Mouse (Mus musculus): ENCODE data around the gene Ache. TPM values are rescaled to one million over a fixed set of nuclear protein-coding genes. Genes with fewer than 3 reads are reported as not detected.
A peak's percentile ranks its signal among the peaks of the same experiment; 100 is the strongest.
"Not testable (repeated sequence)": the region's sequence is repeated elsewhere in the genome, so short reads cannot be mapped to it uniquely, and the experiment has no call there.

The Ache gene
- polyA plus RNA-seq (2015; fragmentation: Nextera tagmentation; extraction: Ambion mirVana) = 19.0 and 24.0 TPM in 2 replicates

DNA sequence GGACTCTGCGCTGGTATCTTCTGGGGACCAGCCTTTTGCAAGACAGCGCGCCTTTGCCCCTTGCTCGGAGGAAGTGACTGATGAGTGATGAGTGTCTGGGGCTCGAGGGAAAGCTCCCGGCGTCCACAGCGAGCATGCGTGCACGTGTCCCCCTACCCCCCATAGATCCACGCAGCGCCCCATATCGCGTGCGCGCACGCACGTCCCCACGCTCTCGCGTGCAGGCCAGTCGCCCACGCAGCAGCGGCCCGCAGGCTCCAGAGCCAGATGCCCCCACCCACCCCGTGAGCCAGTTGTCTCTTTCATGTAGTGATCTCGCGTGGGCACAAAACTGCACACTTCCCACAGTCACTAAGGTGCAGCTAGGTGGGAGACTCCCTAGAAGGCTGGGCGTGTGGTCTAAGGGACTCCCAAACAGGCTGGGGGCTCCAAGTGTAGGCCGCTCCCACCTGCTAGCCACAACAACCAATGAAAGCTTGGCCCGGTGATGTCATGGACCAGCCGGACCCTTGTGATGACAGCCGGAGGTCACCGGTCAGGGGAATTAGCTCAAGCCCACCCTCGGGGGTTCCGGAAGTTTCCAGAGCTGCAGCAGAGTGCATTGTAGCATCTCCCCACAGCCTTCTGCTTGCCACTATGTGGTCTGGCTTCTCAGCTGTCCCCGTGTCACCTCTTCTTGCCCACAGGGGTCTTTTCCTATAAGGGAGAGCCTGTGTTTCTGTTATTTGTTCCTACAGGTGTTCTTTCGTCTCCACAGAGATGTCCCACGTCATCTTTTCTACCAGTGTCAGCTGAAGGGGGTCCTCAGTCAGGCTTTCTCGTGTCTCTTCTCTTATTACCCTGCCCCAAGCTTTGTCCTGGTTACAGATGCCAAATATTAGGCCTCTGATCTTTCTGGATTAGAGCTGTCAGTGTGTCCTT is at the start of gene Ache:
TSS of gene Ache (plus strand) at position 488 of the 921 bp plus-strand sequence.
- H3K27me3 ChIP-seq = peaks cover 46% of the 10 kb centered on the region
- peaks cover 25% of the 10 kb centered on the region for H3K4me1 ChIP-seq
- 1% methylated on average over 39 of the region's 40 CpGs for WGBS

DNA sequence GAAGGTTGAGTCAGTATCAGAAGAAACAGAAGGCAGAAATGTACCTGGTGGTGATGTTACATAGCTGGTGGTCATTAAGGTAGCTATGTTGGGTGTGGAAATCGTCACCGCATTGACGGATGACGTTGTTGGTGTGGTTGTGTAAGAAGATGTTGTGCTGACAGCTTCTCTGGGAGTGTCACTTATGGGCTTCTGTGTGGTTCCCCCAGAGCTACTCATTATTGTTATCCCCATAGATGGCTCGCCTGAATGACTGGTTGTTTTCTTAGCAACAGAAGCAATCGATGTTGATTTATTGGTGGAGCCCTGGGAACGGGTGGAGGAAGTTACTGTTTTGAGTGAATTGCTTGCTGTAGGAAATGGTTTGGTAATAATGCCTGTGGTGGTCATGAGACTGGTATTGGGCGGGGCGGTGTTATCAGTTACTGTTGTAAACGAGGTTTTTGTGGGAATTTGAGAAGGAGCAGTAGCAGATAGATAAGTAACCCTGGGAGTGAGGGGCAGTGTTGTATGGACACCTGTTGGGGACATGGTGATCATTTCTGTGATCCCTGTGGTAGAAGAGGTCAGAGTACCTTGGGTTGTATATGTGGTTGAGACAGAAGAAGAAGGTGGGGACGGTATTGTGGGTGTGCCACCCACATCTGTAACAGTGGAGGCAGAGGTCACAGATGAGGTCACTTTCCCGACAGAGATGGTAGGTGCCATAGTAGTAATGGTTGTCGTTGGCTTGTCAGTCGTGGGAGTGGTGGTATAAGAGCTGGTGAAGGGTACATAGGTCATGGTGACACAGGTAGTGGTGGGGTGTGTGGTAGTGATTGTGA is 23.2 kb upstream of the Ache start:
- Histone ChIP-seq H3K9me3 (replicated peaks) (no peaks in the 10 kb centered on the region), H3K4me2 (replicated peaks) (no peak overlapping the region), H3K27me3 (no peaks in the 10 kb centered on the region; the same call in 1 of the 2 replicates), H3K4me3 (replicated peaks) (no peak overlapping the region), H3K36me3 (no peaks in the 10 kb centered on the region), H3K4me1 (no peaks in the 10 kb centered on the region), H3K9ac (no peak overlapping the region), H3K27ac (replicated peaks) (no peak overlapping the region)
- ATAC-seq (ENCODE audit: insufficient number of reproducible peaks, low FRiP score, low TSS enrichment, low read depth) = no peak
- WGBS = 83% methylated on average over 14 of the region's 14 CpGs

More for the DNA sequence above, at the start of gene Ache:
- no peaks in the 10 kb centered on the region for H3K9me3 ChIP-seq (replicated peaks)
- peak within 1 kb of the TSS; percentile 43 for H3K4me3 ChIP-seq (replicated peaks)
- H3K36me3 ChIP-seq = no peaks in the 10 kb centered on the region
- ATAC-seq (ENCODE audit: insufficient number of reproducible peaks, low FRiP score, low TSS enrichment, low read depth) = peak; percentile 10; the same call in 1 of the 2 replicates
- no peak within 1 kb of the TSS for H3K27ac ChIP-seq (replicated peaks)
- peak within 1 kb of the TSS; percentile 85 for H3K4me2 ChIP-seq (replicated peaks)
- peak within 1 kb of the TSS; percentile 2 for H3K9ac ChIP-seq

DNA sequence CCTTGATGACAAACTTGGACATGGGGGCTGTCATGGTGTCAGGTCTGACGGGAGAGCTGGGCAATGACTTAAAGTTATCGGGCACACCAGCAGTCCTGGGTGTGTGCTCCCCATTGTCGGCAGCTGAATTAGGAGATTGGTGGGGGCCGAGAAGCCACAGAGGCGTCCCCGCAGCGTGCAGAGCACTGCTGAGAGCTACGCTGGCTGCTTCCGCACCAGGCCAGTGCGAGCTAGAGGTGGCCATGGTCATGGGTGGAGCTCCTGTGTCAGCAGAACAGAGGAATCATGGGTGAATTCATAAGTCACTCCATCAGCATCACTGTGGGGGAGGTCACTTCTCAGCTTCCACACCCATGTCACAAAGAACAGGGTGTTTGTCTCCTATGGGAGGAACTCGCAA is 22.5 kb upstream of the Ache start:
- ATAC-seq (ENCODE audit: insufficient number of reproducible peaks, low FRiP score, low TSS enrichment, low read depth) = no peak
- no peak overlapping the region for H3K9ac ChIP-seq
- H3K4me1 ChIP-seq = no peaks in the 10 kb centered on the region
- no peaks in the 10 kb centered on the region for H3K36me3 ChIP-seq
- WGBS = 88% methylated on average over 11 of the region's 11 CpGs
- no peaks in the 10 kb centered on the region; the same call in 1 of the 2 replicates for H3K27me3 ChIP-seq
- no peaks in the 10 kb centered on the region for H3K9me3 ChIP-seq (replicated peaks)
- no peak overlapping the region for H3K4me2 ChIP-seq (replicated peaks)
- no peak overlapping the region for H3K27ac ChIP-seq (replicated peaks)
- no peak overlapping the region for H3K4me3 ChIP-seq (replicated peaks)

DNA sequence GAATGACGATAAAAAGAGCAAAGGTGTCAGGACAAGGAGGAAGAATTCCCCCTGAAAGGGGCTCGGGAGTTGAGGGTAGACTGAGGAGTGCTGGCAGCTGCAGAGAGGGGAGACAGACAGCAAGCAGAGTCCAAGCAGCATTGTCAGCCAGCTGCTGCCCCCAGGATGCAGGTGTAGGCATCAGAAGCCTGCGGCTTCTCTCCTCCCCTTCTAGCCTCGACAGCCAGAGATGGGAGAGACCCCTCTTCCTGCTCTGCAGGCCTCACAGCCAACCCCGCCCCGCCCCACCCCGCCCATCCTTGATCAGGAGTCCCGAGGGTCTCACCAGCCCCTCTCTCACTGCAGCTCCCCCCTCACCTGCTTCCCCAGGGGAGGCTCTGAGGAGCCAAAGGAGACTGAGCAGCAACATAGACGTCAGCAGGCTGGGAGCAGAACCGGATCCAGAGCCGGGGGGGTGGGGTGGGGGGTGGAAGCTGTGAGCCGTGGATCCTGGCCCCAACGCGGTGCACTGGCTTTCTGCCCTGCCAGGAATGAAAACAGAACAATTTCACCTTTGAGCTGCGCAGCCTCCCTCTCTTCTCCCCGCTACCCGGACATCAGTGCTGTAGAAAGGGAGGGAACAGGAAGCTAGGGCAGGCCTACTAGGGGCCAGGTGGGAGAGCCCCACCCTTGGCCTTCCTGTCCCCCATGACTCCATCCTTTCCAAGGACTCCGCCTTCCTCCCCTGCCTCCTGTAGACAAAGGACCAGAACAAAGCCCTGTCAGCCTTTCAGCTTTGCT is 19.0 kb upstream of the Ache start:
- Histone ChIP-seq H3K4me1 (no peaks in the 10 kb centered on the region), H3K9me3 (replicated peaks) (no peaks in the 10 kb centered on the region), H3K36me3 (no peaks in the 10 kb centered on the region), H3K27me3 (no peaks in the 10 kb centered on the region; the same call in 1 of the 2 replicates), H3K27ac (replicated peaks) (no peak overlapping the region), H3K9ac (no peak overlapping the region), H3K4me3 (replicated peaks) (no peak overlapping the region), H3K4me2 (replicated peaks) (0 out of 2 replicates have a peak overlapping the region, but pooled peaks have one; percentile 19)
- 29% methylated on average over 15 of the region's 18 CpGs for WGBS
- 0 out of 2 replicates have a peak, but pooled peaks have one; percentile 19 for ATAC-seq (ENCODE audit: insufficient number of reproducible peaks, low FRiP score, low TSS enrichment, low read depth)

DNA sequence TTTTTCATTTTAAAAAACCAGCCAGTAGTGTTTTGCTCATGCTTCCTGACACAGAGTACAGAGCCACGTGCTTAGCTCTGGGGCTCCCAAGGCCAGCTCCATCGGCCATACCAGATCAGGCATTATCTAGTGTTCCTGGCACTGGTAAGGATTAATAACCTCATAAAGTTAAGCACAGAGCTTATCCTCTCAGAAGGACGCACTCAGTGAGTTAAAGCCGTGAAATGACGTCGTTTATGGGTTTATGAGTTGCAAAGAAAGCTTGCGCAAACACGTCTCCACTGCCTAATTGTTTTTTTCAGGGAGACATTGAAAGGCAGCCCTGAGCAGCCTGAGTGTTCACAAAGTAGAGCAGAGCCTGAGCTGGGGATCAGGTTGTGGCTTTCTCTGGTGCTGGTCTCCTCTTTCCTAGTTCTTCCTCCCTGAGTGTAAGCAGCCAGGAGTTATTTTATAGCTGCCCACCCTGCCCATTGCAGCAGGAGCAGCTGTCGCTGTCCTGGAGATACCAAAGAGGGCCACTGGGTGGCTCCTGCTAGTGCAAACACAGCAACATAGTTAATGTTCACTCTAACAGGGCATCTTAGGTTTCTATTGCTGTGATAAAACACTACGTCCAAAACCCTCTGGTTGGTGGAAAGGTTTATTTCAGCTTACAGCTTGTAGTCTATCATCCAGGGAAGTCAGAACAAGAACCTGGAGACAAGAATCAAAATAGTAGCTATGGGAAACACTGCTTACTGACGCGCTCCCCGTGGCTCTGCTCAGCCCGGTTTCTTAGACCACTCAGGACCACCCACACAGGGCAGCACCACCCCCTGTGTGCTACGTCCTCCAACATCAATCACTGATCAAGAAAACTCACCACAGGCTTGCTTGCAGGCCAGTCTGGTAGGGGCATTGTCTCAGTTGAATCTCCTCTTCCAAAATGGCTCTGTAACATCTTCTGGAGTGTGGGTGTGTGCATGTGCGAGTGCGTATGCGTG is 9.7 kb upstream of the Ache start:
- WGBS = 44% methylated on average over 18 of the region's 18 CpGs
- Histone ChIP-seq H3K4me2 (replicated peaks) (no peak overlapping the region), H3K9me3 (replicated peaks) (no peaks in the 10 kb centered on the region), H3K4me3 (replicated peaks) (no peak overlapping the region), H3K27me3 (no peaks in the 10 kb centered on the region), H3K9ac (no peak overlapping the region), H3K36me3 (no peaks in the 10 kb centered on the region), H3K27ac (replicated peaks) (no peak overlapping the region), H3K4me1 (no peaks in the 10 kb centered on the region)
- ATAC-seq (ENCODE audit: insufficient number of reproducible peaks, low FRiP score, low TSS enrichment, low read depth) = peak; percentile 57; the same call in 1 of the 2 replicates

DNA sequence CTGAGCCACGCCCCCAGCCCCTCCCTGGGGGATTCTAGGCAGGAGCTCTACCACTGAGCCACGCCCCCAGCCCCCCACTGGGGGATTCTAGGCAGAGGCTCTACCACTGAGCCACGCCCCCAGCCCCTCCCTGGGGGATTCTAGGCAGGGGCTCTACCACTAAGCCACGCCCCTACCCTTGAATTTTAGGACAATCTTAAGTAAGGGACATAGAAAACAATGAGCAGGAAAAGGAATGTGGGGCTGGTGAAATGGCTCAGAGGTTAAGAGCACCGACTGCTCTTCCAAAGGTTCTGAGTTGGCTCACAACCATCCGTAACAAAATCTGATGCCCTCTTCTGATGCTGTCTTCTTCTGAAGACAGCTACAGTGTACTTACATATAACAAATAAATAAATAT is 2.9 kb upstream of the Ache start:
- not testable (repeated sequence) for H3K4me3 ChIP-seq (replicated peaks); H3K27ac ChIP-seq (replicated peaks); H3K9ac ChIP-seq; H3K4me2 ChIP-seq (replicated peaks); ATAC-seq (ENCODE audit: insufficient number of reproducible peaks, low FRiP score, low TSS enrichment, low read depth); H3K36me3 ChIP-seq; H3K9me3 ChIP-seq (replicated peaks)
- H3K4me1 ChIP-seq = peaks cover 24% of the 10 kb centered on the region
- 87% methylated on average over 5 of the region's 6 CpGs for WGBS
- H3K27me3 ChIP-seq = peaks cover 20% of the 10 kb centered on the region

DNA sequence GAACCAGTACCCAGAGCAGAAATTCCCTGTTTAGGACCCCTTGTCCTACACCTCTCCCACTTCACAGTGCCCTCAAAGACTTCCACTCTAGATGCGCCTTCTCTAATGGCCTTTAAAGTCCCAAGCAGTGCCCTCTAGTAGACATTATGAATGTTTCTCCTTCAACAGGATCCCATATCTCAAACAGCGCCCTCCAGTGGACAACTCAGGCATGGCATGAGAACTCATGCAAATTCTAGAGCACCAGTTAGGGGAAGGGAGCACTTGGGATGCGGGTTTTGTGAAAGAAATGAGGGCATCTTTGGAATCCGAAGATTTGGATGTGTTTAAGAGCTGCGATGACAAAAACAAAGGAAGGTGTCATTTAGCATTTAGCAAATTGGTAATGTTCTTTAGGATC is 2.3 kb upstream of the Ache start:
- ATAC-seq (ENCODE audit: insufficient number of reproducible peaks, low FRiP score, low TSS enrichment, low read depth) = no peak
- Histone ChIP-seq H3K27ac (replicated peaks) (no peak overlapping the region), H3K4me1 (peaks cover 25% of the 10 kb centered on the region), H3K4me2 (replicated peaks) (no peak overlapping the region), H3K9ac (no peak overlapping the region), H3K9me3 (replicated peaks) (no peaks in the 10 kb centered on the region), H3K27me3 (peaks cover 27% of the 10 kb centered on the region), H3K4me3 (replicated peaks) (no peak overlapping the region), H3K36me3 (no peaks in the 10 kb centered on the region)
- WGBS = 62% methylated on average over 5 of the region's 5 CpGs

DNA sequence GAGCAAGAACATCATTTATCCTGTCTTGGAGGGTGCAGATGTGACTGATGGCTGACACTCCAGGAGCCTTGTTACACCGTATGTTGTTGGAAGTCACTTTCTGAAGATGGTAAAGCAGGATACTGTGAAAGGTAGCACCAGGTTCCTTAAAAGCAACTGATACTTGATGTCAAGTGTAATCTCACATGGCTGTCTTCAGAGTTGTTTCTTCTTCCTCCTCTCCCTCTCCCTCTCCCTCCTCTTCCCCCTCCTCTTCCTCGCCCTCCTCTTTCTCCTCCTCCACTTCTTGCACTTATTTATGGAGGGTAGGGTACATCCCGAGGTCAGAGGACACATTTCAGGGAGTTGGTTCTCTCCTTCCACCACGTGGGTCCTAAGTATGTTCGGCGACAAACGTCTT is 1.3 kb upstream of the Ache start:
- Histone ChIP-seq H3K9me3 (replicated peaks) (no peaks in the 10 kb centered on the region), H3K36me3 (no peaks in the 10 kb centered on the region), H3K27ac (replicated peaks) (no peak overlapping the region), H3K4me2 (replicated peaks) (no peak overlapping the region), H3K27me3 (peaks cover 36% of the 10 kb centered on the region), H3K4me1 (peaks cover 25% of the 10 kb centered on the region), H3K4me3 (replicated peaks) (no peak overlapping the region), H3K9ac (no peak overlapping the region)
- no peak for ATAC-seq (ENCODE audit: insufficient number of reproducible peaks, low FRiP score, low TSS enrichment, low read depth)
- WGBS = 40% methylated on average over 7 of the region's 7 CpGs

DNA sequence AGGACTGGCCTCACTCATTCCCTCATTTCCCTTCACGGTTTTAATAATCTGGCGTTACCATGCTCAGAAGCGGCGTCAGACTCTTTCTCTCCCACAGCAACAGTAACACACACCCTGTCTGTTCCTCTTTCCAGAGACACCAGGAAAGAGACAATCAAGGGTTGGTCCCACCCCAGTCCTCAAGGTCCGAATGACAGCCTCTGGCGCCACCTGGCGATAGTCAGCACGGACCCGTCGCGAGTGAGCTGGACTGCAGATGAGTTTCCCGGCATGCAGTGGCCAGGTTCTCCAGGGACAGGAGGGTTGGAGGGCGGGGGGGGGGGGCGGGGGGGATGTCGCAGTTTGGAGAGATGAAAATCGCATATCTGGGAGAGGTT is 676 bp upstream of the Ache start:
- ATAC-seq (ENCODE audit: insufficient number of reproducible peaks, low FRiP score, low TSS enrichment, low read depth) = peak; percentile 69
- Histone ChIP-seq H3K4me2 (replicated peaks) (peak overlapping the region; percentile 85), H3K9me3 (replicated peaks) (no peaks in the 10 kb centered on the region), H3K27me3 (peaks cover 41% of the 10 kb centered on the region), H3K36me3 (no peaks in the 10 kb centered on the region), H3K9ac (no peak overlapping the region), H3K4me3 (replicated peaks) (peak overlapping the region; percentile 43), H3K27ac (replicated peaks) (no peak overlapping the region), H3K4me1 (peaks cover 25% of the 10 kb centered on the region)
- under 1% methylated on average over 16 of the region's 16 CpGs for WGBS

Data from embryonic facial prominence, embryonic 15.5 days (tissue).